Mouse (Mus musculus): ENCODE data around the gene Vmn1r137. TPM values are rescaled to one million over a fixed set of nuclear protein-coding genes. Genes with fewer than 3 reads are reported as not detected.
"Not testable (repeated sequence)": the region's sequence is repeated elsewhere in the genome, so short reads cannot be mapped to it uniquely, and the experiment has no call there.

Vmn1r137 gene
- not detected in 2 replicates for polyA plus RNA-seq (2012; rRNA removed)
- not detected in 2 replicates for polyA plus RNA-seq (2014; fragmentation: Nextera tagmentation; extraction: Ambion mirVana)

DNA sequence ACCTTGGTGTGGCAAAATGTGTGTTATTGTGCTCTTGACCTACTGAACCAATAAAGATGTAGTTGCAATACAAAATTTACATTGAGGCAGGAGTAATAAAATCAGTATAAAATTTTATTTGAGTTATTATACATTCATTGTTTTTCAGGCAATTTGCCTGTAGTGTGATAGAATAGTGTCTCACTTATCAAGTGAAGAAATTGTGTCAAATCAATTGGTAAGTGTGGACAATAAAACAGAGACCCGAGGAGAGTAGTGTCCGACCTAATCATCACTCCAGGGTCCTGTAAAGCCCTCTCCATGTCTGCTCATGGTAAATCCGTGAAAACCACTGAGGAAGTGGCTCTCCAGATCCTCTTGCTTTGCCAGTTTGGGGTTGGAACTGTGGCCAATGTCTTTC, at the start of gene Vmn1r137:
Vmn1r137 (plus strand) TSS at position 301 of the 400 bp plus-strand sequence.
- H3K4me2 ChIP-seq (ENCODE audit: low read depth); H3K4me1 ChIP-seq (replicated peaks; ENCODE audit: control insufficient read depth in 2 of 2, insufficient read depth in 2 of 2, low read length in 1 of 2); H3K4me3 ChIP-seq (ENCODE audit: insufficient read depth in 1 of 2, low read depth in 2 of 2, low read length in 2 of 2); H3K36me3 ChIP-seq (replicated peaks; ENCODE audit: control insufficient read depth, insufficient read depth, low read depth); H3K27ac ChIP-seq; H3K9ac ChIP-seq (replicated peaks); DNase-seq (ENCODE audit: low read depth in 3 of 3, low spot score in 3 of 3); ATAC-seq (ENCODE audit: insufficient read depth); H3K9me3 ChIP-seq (ENCODE audit: control insufficient read depth, low read length); H3K27me3 ChIP-seq (ENCODE audit: control insufficient read depth, insufficient read depth, low read length): not testable (repeated sequence)
- WGBS (ENCODE audit: insufficient replicate concordance), result no CpG with 5 or more reads among the region's 3 CpGs

DNA sequence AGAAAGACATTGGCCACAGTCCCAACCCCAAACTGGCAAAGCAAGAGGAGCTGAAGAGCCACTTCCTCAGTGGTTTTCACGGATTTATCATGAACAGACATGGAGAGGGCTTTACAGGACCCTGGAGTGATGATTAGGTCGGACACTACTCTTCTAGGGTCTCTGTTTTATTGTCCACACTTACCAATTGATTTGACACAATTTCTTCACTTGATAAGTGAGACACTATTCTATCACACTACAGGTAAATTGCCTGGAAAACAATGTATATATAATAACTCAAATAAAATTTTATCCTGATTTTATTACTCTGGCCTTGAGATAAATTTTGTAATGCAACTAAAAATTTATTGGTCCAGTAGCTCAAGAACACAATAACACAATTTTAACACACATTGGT, 34.4 kb downstream of the Vmn1r137 start, which contains the start of gene Vmn1r138:
Vmn1r138 (minus strand) TSS at position 101 of the 400 bp plus-strand sequence.
- not testable (repeated sequence) for H3K4me3 ChIP-seq (ENCODE audit: insufficient read depth in 1 of 2, low read depth in 2 of 2, low read length in 2 of 2); H3K9ac ChIP-seq (replicated peaks); H3K27me3 ChIP-seq (ENCODE audit: control insufficient read depth, insufficient read depth, low read length); H3K36me3 ChIP-seq (replicated peaks; ENCODE audit: control insufficient read depth, insufficient read depth, low read depth); H3K4me1 ChIP-seq (replicated peaks; ENCODE audit: control insufficient read depth in 2 of 2, insufficient read depth in 2 of 2, low read length in 1 of 2); H3K27ac ChIP-seq; H3K4me2 ChIP-seq (ENCODE audit: low read depth); H3K9me3 ChIP-seq (ENCODE audit: control insufficient read depth, low read length); ATAC-seq (ENCODE audit: insufficient read depth); DNase-seq (ENCODE audit: low read depth in 3 of 3, low spot score in 3 of 3)
- no CpG with 5 or more reads among the region's 2 CpGs for WGBS (ENCODE audit: insufficient replicate concordance)

Other genes with a start within 250 kb of the Vmn1r137 start
- gene Gm4175, start 233.1 kb upstream of the Vmn1r137 start, polyA plus RNA-seq (2012; rRNA removed), result not detected in 2 replicates
- not detected in 2 replicates for gene Gm4175, start 233.1 kb upstream of the Vmn1r137 start, polyA plus RNA-seq (2014; fragmentation: Nextera tagmentation; extraction: Ambion mirVana)
- gene Gm4177, start 197.9 kb upstream of the Vmn1r137 start, polyA plus RNA-seq (2012; rRNA removed), result not detected in 2 replicates
- gene Gm4177, start 197.9 kb upstream of the Vmn1r137 start, polyA plus RNA-seq (2014; fragmentation: Nextera tagmentation; extraction: Ambion mirVana), result not detected in 2 replicates
- gene Vmn1r135, start 162.2 kb upstream of the Vmn1r137 start, polyA plus RNA-seq (2012; rRNA removed), result not detected in 2 replicates
- gene Vmn1r135, start 162.2 kb upstream of the Vmn1r137 start, polyA plus RNA-seq (2014; fragmentation: Nextera tagmentation; extraction: Ambion mirVana), result not detected in 2 replicates
- not detected in 2 replicates for gene Gm5725, start 150.3 kb upstream of the Vmn1r137 start, polyA plus RNA-seq (2012; rRNA removed)
- gene Gm5725, start 150.3 kb upstream of the Vmn1r137 start, polyA plus RNA-seq (2014; fragmentation: Nextera tagmentation; extraction: Ambion mirVana), result not detected in 2 replicates
- gene Gm5891, start 73.3 kb upstream of the Vmn1r137 start, polyA plus RNA-seq (2012; rRNA removed), result not detected in 2 replicates
- gene Gm5891, start 73.3 kb upstream of the Vmn1r137 start, polyA plus RNA-seq (2014; fragmentation: Nextera tagmentation; extraction: Ambion mirVana), result not detected in 2 replicates
- gene Vmn1r138, start 34.3 kb downstream of the Vmn1r137 start, polyA plus RNA-seq (2012; rRNA removed), result not detected in 2 replicates
- gene Vmn1r138, start 34.3 kb downstream of the Vmn1r137 start, polyA plus RNA-seq (2014; fragmentation: Nextera tagmentation; extraction: Ambion mirVana), result not detected in 2 replicates
- not detected in 2 replicates for gene Gm6176, start 61.7 kb downstream of the Vmn1r137 start, polyA plus RNA-seq (2012; rRNA removed)
- not detected in 2 replicates for gene Gm6176, start 61.7 kb downstream of the Vmn1r137 start, polyA plus RNA-seq (2014; fragmentation: Nextera tagmentation; extraction: Ambion mirVana)
- not detected in 2 replicates for gene Vmn1r139, start 74.5 kb downstream of the Vmn1r137 start, polyA plus RNA-seq (2012; rRNA removed)
- gene Vmn1r139, start 74.5 kb downstream of the Vmn1r137 start, polyA plus RNA-seq (2014; fragmentation: Nextera tagmentation; extraction: Ambion mirVana), result not detected in 2 replicates
- gene Gm16451, start 123.7 kb downstream of the Vmn1r137 start, polyA plus RNA-seq (2012; rRNA removed), result not detected in 2 replicates
- not detected in 2 replicates for gene Gm16451, start 123.7 kb downstream of the Vmn1r137 start, polyA plus RNA-seq (2014; fragmentation: Nextera tagmentation; extraction: Ambion mirVana)
- gene Gm10666, start 140.2 kb downstream of the Vmn1r137 start, polyA plus RNA-seq (2012; rRNA removed), result not detected in 2 replicates
- gene Gm10666, start 140.2 kb downstream of the Vmn1r137 start, polyA plus RNA-seq (2014; fragmentation: Nextera tagmentation; extraction: Ambion mirVana), result not detected in 2 replicates
- gene Vmn1r142, start 169.4 kb downstream of the Vmn1r137 start, polyA plus RNA-seq (2012; rRNA removed), result not detected in 2 replicates
- not detected in 2 replicates for gene Vmn1r142, start 169.4 kb downstream of the Vmn1r137 start, polyA plus RNA-seq (2014; fragmentation: Nextera tagmentation; extraction: Ambion mirVana)
- gene Vmn1r143, start 194.8 kb downstream of the Vmn1r137 start, polyA plus RNA-seq (2012; rRNA removed), result not detected in 2 replicates
- not detected in 2 replicates for gene Vmn1r143, start 194.8 kb downstream of the Vmn1r137 start, polyA plus RNA-seq (2014; fragmentation: Nextera tagmentation; extraction: Ambion mirVana)
- not detected in 2 replicates for gene Gm8653, start 206.7 kb downstream of the Vmn1r137 start, polyA plus RNA-seq (2012; rRNA removed)
- not detected in 2 replicates for gene Gm8653, start 206.7 kb downstream of the Vmn1r137 start, polyA plus RNA-seq (2014; fragmentation: Nextera tagmentation; extraction: Ambion mirVana)
- not detected in 2 replicates for gene Gm8453, start 234.9 kb downstream of the Vmn1r137 start, polyA plus RNA-seq (2012; rRNA removed)
- gene Gm8453, start 234.9 kb downstream of the Vmn1r137 start, polyA plus RNA-seq (2014; fragmentation: Nextera tagmentation; extraction: Ambion mirVana), result not detected in 2 replicates

Data from liver, embryonic 14.5 days (tissue).